ENCODE assay signal across 11 mouse cellular contexts in genomic region chr14:75807800-75808199, GRCm38 (mm10). TPM values are rescaled to one million over a fixed set of nuclear protein-coding genes. Genes with fewer than 3 reads are reported as not detected.
A peak's percentile ranks its signal among the peaks of the same experiment; 100 is the strongest.
DNase-seq lines count a peak whose midpoint lies in the region; ATAC-seq lines count a peak whose summit lies in the region.
"Had no signal": no experiment of that assay in that cellular context is flagged by ENCODE, and none has a peak within 500 bp of the region (broad histone marks: within the 10 kb centered on the region; RNA-seq: fewer than 3 reads in every experiment).

No protein-coding gene starts in this region.

- peak; percentile 81 for DNase-seq in NIH3T3 (ENCODE audit: low read depth)
- peak; percentile 65 for DNase-seq in heart, adult 8-10 months (ENCODE audit: low spot score)
- DNase-seq in kidney, postnatal 4 days = peak; percentile 43 to 63
- no peak for DNase-seq in spleen, postnatal 10 days (ENCODE audit: low spot score in 2 of 2)
- DNase-seq in frontal cortex, postnatal 25 days (ENCODE audit: low spot score in 2 of 2) = no peak
- DNase-seq: thymus, postnatal 14 days had no signal

- no peak overlapping the region for H3K4me3 ChIP-seq in intestine, embryonic 16.5 days (ENCODE audit: low read length)
- no peak overlapping the region for H3K4me3 ChIP-seq in intestine, embryonic 15.5 days (replicated peaks)
- H3K4me3 ChIP-seq in hindbrain, embryonic 12.5 days = no peak overlapping the region
- H3K4me3 ChIP-seq: embryonic facial prominence, embryonic 12.5 days had no signal

- H3K4me2 ChIP-seq in intestine, embryonic 16.5 days (ENCODE audit: low read depth, low read length) = no peak overlapping the region
- H3K4me2 ChIP-seq in intestine, embryonic 15.5 days (replicated peaks) = no peak overlapping the region
- H3K4me2 ChIP-seq in hindbrain, embryonic 12.5 days (replicated peaks) = no peak overlapping the region
- H3K4me2 ChIP-seq: embryonic facial prominence, embryonic 12.5 days; hindbrain, embryonic 14.5 days had no signal

- no peak overlapping the region for H3K9ac ChIP-seq in intestine, embryonic 16.5 days (ENCODE audit: low read depth, low read length)
- no peak overlapping the region for H3K9ac ChIP-seq in intestine, embryonic 15.5 days
- H3K9ac ChIP-seq in hindbrain, embryonic 12.5 days = no peak overlapping the region
- H3K9ac ChIP-seq: embryonic facial prominence, embryonic 12.5 days; hindbrain, embryonic 14.5 days had no signal

- 73% methylated on average over 8 of the region's 8 CpGs for WGBS in intestine, embryonic 16.5 days
- WGBS in intestine, embryonic 15.5 days = 78% methylated on average over 8 of the region's 8 CpGs
- 66% methylated on average over 8 of the region's 8 CpGs for whole genome bisulfite sequencing in hindbrain, embryonic 12.5 days

- no peak overlapping the region for H3K27ac ChIP-seq in intestine, embryonic 16.5 days (ENCODE audit: low read length)
- no peak overlapping the region for H3K27ac ChIP-seq in intestine, embryonic 15.5 days
- H3K27ac ChIP-seq in hindbrain, embryonic 12.5 days = no peak overlapping the region
- H3K27ac ChIP-seq: embryonic facial prominence, embryonic 12.5 days; hindbrain, embryonic 14.5 days had no signal

- ATAC-seq in intestine, embryonic 16.5 days = peak; percentile 31; the same call in 1 of the 2 replicates
- ATAC-seq in intestine, embryonic 15.5 days = no peak
- no peak for ATAC-seq in hindbrain, embryonic 12.5 days (ENCODE audit: low FRiP score)

- H3K27me3 ChIP-seq in intestine, embryonic 16.5 days (replicated peaks; ENCODE audit: control insufficient read depth, insufficient read depth, low read length) = no peaks in the 10 kb centered on the region
- no peaks in the 10 kb centered on the region for H3K27me3 ChIP-seq in intestine, embryonic 15.5 days (replicated peaks)
- no peaks in the 10 kb centered on the region for H3K27me3 ChIP-seq in hindbrain, embryonic 12.5 days
- H3K27me3 ChIP-seq: embryonic facial prominence, embryonic 12.5 days had no signal

- H3K4me1 ChIP-seq in intestine, embryonic 16.5 days (ENCODE audit: control insufficient read depth, insufficient read depth, low read length) = no peaks in the 10 kb centered on the region
- no peaks in the 10 kb centered on the region for H3K4me1 ChIP-seq in intestine, embryonic 15.5 days (replicated peaks)
- H3K4me1 ChIP-seq in hindbrain, embryonic 12.5 days = no peaks in the 10 kb centered on the region
- H3K4me1 ChIP-seq: embryonic facial prominence, embryonic 12.5 days had no signal

- H3K9me3 ChIP-seq in intestine, embryonic 16.5 days (ENCODE audit: control insufficient read depth, low read length) = no peaks in the 10 kb centered on the region
- H3K9me3 ChIP-seq in intestine, embryonic 15.5 days = no peaks in the 10 kb centered on the region
- no peaks in the 10 kb centered on the region for H3K9me3 ChIP-seq in hindbrain, embryonic 12.5 days (replicated peaks)
- H3K9me3 ChIP-seq: embryonic facial prominence, embryonic 12.5 days had no signal

- H3K36me3 ChIP-seq in intestine, embryonic 16.5 days (ENCODE audit: control insufficient read depth, insufficient read depth, low read length) = no peaks in the 10 kb centered on the region
- H3K36me3 ChIP-seq in intestine, embryonic 15.5 days = no peaks in the 10 kb centered on the region
- no peaks in the 10 kb centered on the region for H3K36me3 ChIP-seq in hindbrain, embryonic 12.5 days
- H3K36me3 ChIP-seq: embryonic facial prominence, embryonic 12.5 days had no signal

RNA-seq across cellular contexts. Expression of gene Slc25a30, which starts 21.0 kb away (rescaled TPM):
- 2.1 and 2.4 TPM in 2 replicates for polyA plus RNA-seq in intestine, embryonic 16.5 days (2015; fragmentation: Nextera tagmentation; extraction: Ambion mirVana)
- polyA plus RNA-seq in intestine, embryonic 15.5 days (2015; fragmentation: Nextera tagmentation; extraction: Ambion mirVana) = 2.3 and 3.0 TPM in 2 replicates
- total RNA-seq in heart, adult 8-10 months (2022) = 10 to 100 TPM; 11.0 to 13.3 (median 11.6) TPM
- polyA plus RNA-seq in hindbrain, embryonic 12.5 days (2016; fragmentation: Nextera tagmentation; extraction: Ambion mirVana) = 7.8 and 9.3 TPM in 2 replicates

RNA-seq across cellular contexts. Expression of gene Tpt1, which starts 37.1 kb away (rescaled TPM):
- polyA plus RNA-seq in intestine, embryonic 16.5 days (2015; fragmentation: Nextera tagmentation; extraction: Ambion mirVana) = 829 and 857 TPM in 2 replicates
- 988 and 1,053 TPM in 2 replicates for polyA plus RNA-seq in intestine, embryonic 15.5 days (2015; fragmentation: Nextera tagmentation; extraction: Ambion mirVana)
- total RNA-seq in heart, adult 8-10 months (2022) = 1,000 to 10,000 TPM; 2,668 to 3,319 (median 3,029) TPM
- 873 and 904 TPM in 2 replicates for polyA plus RNA-seq in hindbrain, embryonic 12.5 days (2016; fragmentation: Nextera tagmentation; extraction: Ambion mirVana)

RNA-seq across cellular contexts. Expression of gene Cog3, which starts 53.5 kb away (rescaled TPM):
- polyA plus RNA-seq in intestine, embryonic 16.5 days (2015; fragmentation: Nextera tagmentation; extraction: Ambion mirVana) = 16.5 TPM in 2 replicates
- 17.5 and 18.0 TPM in 2 replicates for polyA plus RNA-seq in intestine, embryonic 15.5 days (2015; fragmentation: Nextera tagmentation; extraction: Ambion mirVana)
- 10 to 100 TPM; 13.9 to 15.4 (median 14.6) TPM for total RNA-seq in heart, adult 8-10 months (2022)
- polyA plus RNA-seq in hindbrain, embryonic 12.5 days (2016; fragmentation: Nextera tagmentation; extraction: Ambion mirVana) = 23.9 and 24.8 TPM in 2 replicates

Comparison
In these comparisons a context has a peak if more than half of its experiments do, and no peak if none do; other contexts are left out.
1. DNase-seq: peak in NIH3T3 (single experiment), heart, adult 8-10 months (single experiment) and kidney, postnatal 4 days (2 of 2); none in spleen, postnatal 10 days (0 of 2) and frontal cortex, postnatal 25 days (0 of 2).